Mouse (Mus musculus) B cell, adult 2 months (primary cell): ENCODE data around the gene Map4k3.

Source experiments
- DNase-seq, 2 experiments: peaks; one replicate each; pipeline ENCODE4 v3.0.0; 2022

Map4k3 gene

GRCm38 (mm10) chr17:80683041-80683440 lies 45.2 kb downstream of the Map4k3 start:
- no peak for DNase-seq

- DNase-seq = no peak
Measured at GRCm38 (mm10) chr17:80678190-80678589, 50.1 kb downstream of the Map4k3 start.

DNA sequence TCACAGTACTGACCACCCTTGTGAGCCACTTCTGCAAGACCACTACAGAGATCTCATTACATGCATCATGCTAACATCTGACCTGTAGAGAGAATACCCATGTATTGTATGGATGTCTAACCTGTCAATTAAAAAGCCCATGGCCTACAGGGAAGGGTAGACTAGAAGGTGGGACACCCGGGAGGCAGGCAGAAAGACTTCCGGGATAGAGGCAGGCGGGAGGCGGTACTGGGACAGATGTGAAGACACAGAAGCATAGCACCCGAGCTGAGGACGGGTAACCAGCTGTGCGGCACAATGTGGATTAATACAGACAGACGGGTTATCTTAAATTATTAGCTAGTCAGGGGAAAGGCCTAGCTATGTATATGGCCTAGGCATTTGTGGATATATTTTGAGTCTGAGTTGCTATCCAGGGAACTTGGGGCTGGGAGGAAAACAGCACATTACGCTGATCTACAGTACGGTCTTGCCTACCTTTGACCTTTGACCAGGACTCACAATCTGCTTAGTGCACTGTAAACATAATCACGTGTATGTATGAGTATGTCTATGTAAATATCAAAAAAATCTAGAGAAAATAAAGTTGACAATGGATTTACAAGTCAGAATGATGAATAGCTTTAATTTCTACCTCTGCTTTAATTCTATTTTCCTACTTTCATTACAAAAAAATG lies 51.3 kb downstream of the Map4k3 start:
- no peak for DNase-seq

DNA sequence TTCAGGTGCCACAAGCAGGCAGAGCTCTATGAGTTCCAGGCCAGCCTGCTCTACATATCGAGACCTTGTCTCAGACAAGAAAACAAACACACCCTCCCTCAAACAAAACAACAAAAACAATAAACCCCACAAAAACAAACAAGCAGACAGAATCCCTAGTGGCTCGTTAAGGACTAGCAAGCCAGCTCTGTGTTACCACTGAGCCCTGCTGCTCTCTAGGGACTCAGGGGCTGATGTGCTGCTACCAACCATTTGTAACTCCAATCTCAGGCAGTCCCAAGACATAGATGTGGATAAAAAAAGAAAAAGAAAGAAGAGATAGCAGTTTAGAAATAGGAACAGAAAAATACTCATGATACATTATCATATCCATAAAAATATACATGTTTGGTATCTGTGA lies 52.1 kb downstream of the Map4k3 start:
- DNase-seq = no peak

GRCm38 (mm10) chr17:80670395-80670794 lies 57.9 kb downstream of the Map4k3 start:
- no peak for DNase-seq

- no peak for DNase-seq
Measured at GRCm38 (mm10) chr17:80663623-80664022, 64.7 kb downstream of the Map4k3 start.

DNA sequence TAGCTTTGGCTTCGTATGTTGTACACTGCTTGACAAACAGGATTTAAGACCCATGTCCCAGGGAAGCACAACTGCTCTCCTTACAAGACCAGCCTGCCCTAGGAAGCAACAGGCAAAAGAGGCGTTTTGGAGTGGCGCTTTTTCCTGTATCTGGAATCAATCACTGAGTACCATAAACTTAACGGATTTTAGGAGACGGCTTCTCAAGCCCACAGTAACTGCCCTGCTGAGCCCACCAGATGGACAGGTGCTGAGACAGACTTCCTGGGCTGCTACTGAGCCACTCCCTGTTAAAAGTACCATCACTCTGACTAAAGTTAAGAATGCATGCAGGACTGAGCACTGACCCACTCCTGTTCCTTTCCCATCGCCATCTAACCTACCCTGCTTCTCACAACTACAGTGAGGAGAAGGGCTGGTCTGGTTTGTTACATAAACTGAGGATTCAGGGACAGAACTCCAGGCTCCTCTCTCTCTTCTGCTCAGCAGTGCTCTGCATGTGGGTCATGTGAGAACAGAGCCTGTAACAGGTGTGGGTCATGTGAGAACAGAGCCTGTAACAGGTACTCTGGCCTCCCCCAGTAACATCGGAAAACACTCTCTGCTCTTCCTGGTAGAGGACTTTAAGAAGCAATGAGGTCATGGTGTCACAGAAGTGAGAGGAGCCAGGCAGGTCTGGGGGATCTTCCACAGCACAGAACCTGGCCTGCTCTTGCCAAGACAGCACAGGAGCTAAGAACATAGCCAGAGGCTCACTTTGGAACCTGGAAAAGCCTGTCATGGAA lies 65.3 kb downstream of the Map4k3 start:
- no peak for DNase-seq

- DNase-seq = no peak
Measured at GRCm38 (mm10) chr17:80661896-80662295, 66.4 kb downstream of the Map4k3 start.

DNA sequence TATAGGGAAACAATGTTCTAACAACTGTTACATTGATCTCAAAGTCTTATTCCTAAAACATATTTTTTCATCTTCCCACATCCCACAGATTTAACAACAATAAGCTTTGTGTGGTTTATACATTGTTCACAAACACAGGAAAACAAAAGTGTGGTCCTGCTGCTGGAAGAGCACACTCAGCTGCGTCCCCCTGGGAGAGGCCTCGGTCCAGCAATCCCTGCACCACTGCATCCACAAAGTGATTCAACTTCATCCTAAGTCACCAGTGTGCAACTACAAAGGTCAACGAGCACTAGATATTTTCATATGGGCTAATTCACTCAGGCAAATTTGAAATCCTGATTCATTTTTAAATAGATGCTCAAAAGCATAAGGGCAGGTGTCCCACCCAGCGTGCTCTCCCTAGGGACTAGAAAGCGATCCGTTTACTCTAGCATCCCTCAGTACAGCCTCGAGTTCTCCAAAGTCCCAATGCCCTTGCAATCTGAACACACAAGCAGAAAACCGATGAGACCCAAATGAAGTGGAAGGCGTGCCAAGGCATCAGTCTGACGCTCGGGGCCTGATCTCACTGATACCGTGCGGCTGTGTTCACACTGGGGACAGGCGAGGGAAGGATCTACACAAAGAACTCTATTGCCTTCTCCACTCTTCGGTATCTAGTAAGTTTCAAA lies 67.4 kb downstream of the Map4k3 start:
- DNase-seq = no peak

- DNase-seq = no peak
Measured at GRCm38 (mm10) chr17:80660234-80660633, 68.1 kb downstream of the Map4k3 start.

GRCm38 (mm10) chr17:80659821-80660220 lies 68.5 kb downstream of the Map4k3 start:
- no peak for DNase-seq

DNA sequence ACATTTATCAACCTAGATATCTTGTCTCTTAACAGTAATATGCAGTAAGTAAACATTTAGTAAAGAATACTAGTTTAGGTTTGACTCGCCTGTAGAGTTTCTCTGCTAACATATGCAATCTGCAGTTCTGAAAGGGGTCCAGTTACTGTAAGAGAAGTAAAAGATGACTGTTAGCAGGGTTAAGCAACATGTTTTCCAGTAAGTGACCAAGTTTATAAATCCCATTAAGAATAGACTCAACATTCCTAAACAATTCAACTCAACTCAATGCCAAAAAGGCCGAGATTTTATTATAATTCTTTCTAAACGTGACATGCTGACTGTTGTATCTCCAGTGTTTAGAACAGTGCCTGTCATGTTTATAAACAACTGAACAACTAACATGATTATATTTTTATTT lies 74.0 kb downstream of the Map4k3 start:
- DNase-seq = no peak

- no peak for DNase-seq
Measured at GRCm38 (mm10) chr17:80652740-80653139, 75.5 kb downstream of the Map4k3 start.

DNA sequence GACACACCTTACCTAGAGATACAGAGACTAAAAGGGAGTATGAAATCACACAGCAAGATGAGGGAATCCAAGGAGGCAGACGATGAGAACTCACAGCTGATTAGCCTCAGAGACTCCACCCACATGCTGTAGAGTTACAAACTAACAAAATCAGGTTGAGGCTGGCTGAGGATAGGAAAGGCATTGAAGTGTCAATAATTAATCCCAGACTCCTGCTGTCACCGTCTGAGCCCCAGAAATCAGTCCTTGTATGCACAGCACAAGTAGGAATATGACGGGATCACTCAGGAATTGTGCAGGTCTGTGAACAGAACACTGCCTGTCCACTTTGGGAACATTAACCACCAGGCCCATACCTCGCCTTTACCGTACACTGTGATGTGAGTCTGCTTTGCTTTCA lies 81.4 kb downstream of the Map4k3 start:
- DNase-seq = no peak

DNA sequence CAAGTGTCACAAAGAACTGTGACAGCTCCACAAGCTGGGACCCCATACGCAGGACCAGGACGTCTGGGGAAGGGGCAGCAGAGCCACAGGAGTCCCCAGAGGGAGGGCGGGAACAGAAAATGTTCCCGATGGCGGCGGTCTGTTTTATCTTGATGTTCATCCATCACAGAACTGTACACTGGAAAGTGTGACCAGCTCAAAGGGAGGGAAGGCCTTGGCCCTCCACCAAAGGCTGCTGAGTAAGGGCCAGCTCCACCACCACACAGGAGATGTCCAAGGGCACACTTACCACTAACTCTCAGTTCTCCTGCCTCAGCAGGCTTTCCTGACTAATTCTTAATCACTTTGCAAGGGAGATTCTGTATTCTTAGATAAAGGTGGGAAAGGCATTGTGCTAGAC lies 82.2 kb downstream of the Map4k3 start:
- DNase-seq = no peak

DNA sequence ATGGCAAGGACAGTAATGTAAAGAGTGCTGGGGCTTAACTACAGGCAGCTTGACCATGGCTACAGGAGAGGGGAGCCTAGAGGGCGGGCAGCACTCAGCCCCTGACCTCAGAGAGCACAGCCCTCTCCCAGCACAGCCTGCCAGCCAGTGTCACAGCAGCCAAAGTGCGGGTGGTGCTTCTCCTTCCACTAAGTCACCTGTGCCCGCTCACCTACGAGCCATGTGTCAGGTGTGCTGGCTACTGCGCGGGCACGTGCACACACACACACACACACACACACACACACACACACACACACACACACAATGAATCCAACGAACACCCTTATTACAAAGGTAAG lies 82.6 kb downstream of the Map4k3 start:
- DNase-seq = no peak

DNA sequence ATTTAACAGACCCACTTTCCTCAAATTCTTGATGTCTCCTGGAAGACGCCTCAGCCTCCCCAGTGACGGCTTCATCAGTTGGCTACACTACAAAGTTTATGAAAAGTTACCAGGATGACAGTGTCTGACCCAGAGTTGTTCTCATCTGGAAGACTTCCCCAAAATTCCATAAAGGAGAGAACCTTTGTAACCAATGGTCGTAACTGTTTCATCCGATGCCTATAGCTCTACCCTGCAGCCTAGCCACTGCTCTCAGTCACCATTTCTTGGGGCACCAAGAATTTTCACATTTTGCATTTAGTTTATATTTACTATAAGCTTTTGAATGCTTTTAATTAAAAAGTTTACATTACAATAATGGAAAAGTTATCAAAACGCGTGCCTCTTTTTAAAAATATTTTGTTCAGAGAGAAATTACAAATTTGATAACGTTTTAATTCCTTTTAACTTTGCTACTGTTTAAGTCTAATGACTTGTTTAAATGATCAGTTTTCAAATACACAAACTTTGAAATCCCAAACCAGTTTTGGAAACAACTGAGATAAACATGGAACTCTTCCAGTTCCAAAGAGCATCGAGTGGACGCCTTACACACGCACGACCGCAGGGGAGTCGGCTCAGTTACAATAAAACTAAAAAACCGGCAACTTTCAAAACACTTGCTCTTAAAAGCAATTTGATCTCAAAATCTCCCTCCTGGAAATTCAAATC lies 83.1 kb downstream of the Map4k3 start:
- no peak for DNase-seq

DNA sequence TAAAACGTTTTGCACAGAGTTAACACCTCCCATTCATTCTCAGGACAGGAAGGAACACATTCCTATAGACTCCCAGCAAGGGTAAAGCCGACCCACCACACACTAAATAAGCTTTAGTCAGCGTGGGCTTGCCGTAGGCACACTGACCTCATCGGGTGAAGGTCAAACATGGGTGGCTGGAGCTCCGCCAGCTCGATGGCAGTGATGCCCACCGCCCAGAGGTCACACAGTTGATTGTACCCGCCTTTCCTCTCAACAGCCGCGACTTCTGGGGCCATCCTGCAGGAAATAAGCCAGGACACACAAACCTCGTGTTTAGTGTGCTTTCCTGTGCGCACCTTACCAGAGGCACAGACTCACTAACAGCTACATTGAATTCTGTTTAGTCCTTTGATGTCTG lies 83.7 kb downstream of the Map4k3 start:
- DNase-seq = no peak

GRCm38 (mm10) chr17:80638121-80638520 lies 90.2 kb downstream of the Map4k3 start:
- DNase-seq = no peak

DNA sequence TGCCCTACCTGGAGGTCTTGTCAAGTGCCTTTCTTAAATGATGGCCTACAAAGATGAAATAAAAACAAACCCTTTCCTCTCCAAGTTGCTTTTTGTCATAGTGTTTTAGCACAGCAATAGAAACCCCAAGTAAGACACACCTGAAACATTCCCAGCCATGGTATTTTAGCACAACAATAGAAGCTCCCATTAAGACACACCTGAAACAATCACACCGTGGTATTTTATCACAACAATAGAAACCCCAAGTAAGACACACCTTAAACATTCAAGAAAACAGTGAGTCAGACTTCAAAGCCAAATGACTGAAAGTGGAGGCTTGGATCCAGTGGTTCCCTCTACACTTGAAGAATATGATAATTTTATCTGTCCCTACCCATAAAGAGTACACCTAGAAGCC lies 92.5 kb downstream of the Map4k3 start:
- no peak for DNase-seq

- DNase-seq = peak in 1 of 2 experiments; percentile 2
Measured at GRCm38 (mm10) chr17:80632846-80633245, 95.4 kb downstream of the Map4k3 start.

- no peak for DNase-seq
Measured at GRCm38 (mm10) chr17:80632354-80632753, 95.9 kb downstream of the Map4k3 start.

- DNase-seq = no peak
Measured at GRCm38 (mm10) chr17:80631028-80631427, 97.3 kb downstream of the Map4k3 start.
